Mouse (Mus musculus): ENCODE results near the gene Gm13212. TPM values are rescaled to one million over a fixed set of nuclear protein-coding genes. Genes with fewer than 3 reads are reported as not detected.
"Not testable (repeated sequence)": the region's sequence is repeated elsewhere in the genome, so short reads cannot be mapped to it uniquely, and the experiment has no call there.

Gene Gm13212
- polyA plus RNA-seq, 1 experiment from 2014 or later: 1.2 TPM

DNA sequence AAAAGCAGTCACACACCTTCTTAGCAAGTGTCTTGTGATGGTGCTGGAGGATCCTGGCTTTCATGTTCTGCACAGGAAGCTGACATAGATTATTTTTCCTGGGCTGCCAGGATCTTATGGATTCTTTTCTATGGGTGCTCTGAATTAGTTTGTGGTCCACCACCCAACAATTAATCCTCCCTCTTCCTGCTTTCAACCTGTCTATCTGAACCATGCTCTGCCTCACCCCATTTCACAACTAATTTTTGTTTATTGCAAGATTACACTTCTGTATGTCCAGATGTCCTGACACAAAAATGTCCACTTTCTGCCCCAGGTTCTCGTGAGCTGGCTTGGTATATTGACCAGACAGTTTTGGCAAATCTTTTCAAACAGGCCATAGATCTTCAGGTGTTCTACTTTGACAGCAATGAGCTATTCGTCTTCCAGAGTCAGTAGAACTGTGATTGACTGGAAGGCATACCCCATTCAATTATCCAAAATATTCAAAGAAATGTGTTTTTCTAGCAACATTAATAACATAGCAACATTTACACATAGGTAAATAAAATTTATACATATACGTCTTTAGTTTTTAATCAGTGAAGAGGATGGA lies 25.4 kb upstream of the Gm13212 start:
- Histone ChIP-seq H3K27ac (ENCODE audit: low read depth) (no peak overlapping the region), H3K4me1 (ENCODE audit: insufficient read depth) (no peaks in the 10 kb centered on the region), H3K9me3 (ENCODE audit: low read length) (peaks cover 2% of the 10 kb centered on the region; the same call in 1 of the 2 replicates), H3K27me3 (ENCODE audit: insufficient read depth, low read length) (no peaks in the 10 kb centered on the region), H3K36me3 (replicated peaks; ENCODE audit: insufficient read depth, low read length) (no peaks in the 10 kb centered on the region), H3K4me3 (ENCODE audit: low read depth, low read length) (no peak overlapping the region), H3K9ac (replicated peaks) (no peak overlapping the region), H3K4me2 (ENCODE audit: low read depth, low read length) (no peak overlapping the region)
- WGBS (ENCODE audit: insufficient replicate concordance): 35% methylated on average over 3 of the region's 3 CpGs
- DNase-seq (no peak), ATAC-seq (no peak)
- TF ChIP-seq CTCF (IDR thresholded peaks at IDR 0.05; ENCODE audit: low read depth) (no peak), EP300 (IDR thresholded peaks at IDR 0.05; ENCODE audit: low read depth) (no peak)

DNA sequence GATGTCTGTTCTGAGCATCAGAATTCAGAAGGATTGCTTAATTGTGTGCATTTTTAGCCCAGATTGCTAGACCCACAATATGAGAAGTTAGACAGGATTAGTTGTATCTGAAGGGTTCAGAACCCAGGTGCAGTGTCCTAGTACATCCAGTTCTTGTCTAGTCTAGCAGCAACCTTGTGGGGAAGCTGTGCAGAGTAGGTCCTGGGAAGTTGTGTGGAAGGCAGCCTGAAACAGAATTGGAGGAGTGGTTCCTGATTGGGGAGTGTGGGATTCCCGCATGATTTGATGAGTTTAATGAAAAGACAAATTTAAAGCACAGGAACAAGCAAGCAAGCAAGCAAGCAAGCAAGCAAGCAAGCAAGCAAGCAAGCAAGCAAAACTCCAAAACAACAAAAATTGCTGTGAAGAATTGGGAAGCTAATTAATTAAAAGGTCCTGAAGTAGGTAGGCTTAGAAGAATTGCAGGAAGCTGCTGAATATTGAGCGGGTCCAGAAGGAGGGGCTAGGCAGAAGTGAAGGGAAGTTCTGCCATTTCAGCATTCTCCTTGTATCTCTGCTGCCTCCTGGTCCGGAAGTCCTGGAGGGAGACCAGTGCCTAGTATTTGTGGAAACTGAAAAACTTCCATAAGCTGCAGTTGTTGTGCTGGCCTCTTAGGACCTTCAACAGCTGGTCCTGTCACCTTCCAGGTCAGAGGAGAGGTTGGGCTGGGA lies 20.7 kb upstream of the Gm13212 start:
- Histone ChIP-seq H3K9me3 (ENCODE audit: low read length) (peaks cover 5% of the 10 kb centered on the region; the same call in 1 of the 2 replicates), H3K9ac (replicated peaks) (no peak overlapping the region), H3K4me3 (ENCODE audit: low read depth, low read length) (no peak overlapping the region), H3K27me3 (ENCODE audit: insufficient read depth, low read length) (no peaks in the 10 kb centered on the region), H3K4me2 (ENCODE audit: low read depth, low read length) (no peak overlapping the region), H3K36me3 (replicated peaks; ENCODE audit: insufficient read depth, low read length) (no peaks in the 10 kb centered on the region), H3K4me1 (ENCODE audit: insufficient read depth) (no peaks in the 10 kb centered on the region), H3K27ac (ENCODE audit: low read depth) (no peak overlapping the region)
- TF ChIP-seq CTCF (IDR thresholded peaks at IDR 0.05; ENCODE audit: low read depth) (no peak), EP300 (IDR thresholded peaks at IDR 0.05; ENCODE audit: low read depth) (no peak)
- no peak for DNase-seq
- no peak for ATAC-seq
- 57% methylated on average over 3 of the region's 3 CpGs for WGBS (ENCODE audit: insufficient replicate concordance)

DNA sequence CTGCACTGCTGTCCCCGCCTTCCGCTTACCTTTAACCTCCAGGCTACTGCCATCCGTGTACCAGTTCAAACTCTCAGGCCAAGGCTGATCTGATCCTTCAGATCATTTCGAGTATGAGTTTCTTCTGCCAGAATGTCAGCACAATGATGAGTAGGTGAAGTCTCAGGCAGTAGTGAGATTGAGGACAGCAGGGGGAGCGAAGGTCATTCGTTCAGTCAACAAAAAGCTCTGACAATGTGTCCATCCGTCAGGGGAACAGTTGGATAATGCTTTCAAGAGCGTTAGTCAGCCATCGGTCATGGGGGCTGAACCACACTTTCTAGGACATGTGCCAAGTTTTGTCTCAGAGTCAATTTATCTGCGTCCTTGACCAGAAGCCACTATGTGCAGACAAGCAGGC lies 14.5 kb upstream of the Gm13212 start:
- ATAC-seq; H3K27me3 ChIP-seq (ENCODE audit: insufficient read depth, low read length); H3K4me2 ChIP-seq (ENCODE audit: low read depth, low read length); H3K9ac ChIP-seq (replicated peaks); H3K4me3 ChIP-seq (ENCODE audit: low read depth, low read length); H3K36me3 ChIP-seq (replicated peaks; ENCODE audit: insufficient read depth, low read length); DNase-seq; H3K9me3 ChIP-seq (ENCODE audit: low read length); H3K4me1 ChIP-seq (ENCODE audit: insufficient read depth); H3K27ac ChIP-seq (ENCODE audit: low read depth): not testable (repeated sequence)
- 78% methylated on average over 5 of the region's 10 CpGs for WGBS (ENCODE audit: insufficient replicate concordance)

DNA sequence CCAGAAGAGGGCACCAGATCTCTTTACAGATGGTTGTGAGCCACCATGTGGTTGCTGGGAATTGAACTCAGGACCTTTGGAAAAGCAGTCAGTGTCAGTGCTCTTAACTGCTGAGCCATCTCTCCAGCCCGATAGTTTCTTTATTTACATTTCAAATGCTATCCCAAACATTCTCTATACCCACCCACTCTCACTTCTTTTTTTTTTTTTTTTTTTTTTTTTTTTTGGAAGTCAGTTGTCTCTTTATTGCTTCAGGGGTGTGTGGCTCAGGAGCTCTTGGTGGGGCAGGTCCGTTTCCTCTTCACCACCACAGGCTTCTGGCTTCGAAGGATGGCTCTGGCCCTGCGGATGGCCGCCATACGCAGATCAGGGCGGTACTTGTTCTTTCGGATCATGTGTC lies 8.3 kb upstream of the Gm13212 start:
- not testable (repeated sequence) for ATAC-seq; DNase-seq; H3K9me3 ChIP-seq (ENCODE audit: low read length); H3K4me1 ChIP-seq (ENCODE audit: insufficient read depth); H3K4me3 ChIP-seq (ENCODE audit: low read depth, low read length); H3K27ac ChIP-seq (ENCODE audit: low read depth); H3K36me3 ChIP-seq (replicated peaks; ENCODE audit: insufficient read depth, low read length); H3K27me3 ChIP-seq (ENCODE audit: insufficient read depth, low read length); H3K4me2 ChIP-seq (ENCODE audit: low read depth, low read length); H3K9ac ChIP-seq (replicated peaks)
- 78% methylated on average over 8 of the region's 8 CpGs for WGBS (ENCODE audit: insufficient replicate concordance)

DNA sequence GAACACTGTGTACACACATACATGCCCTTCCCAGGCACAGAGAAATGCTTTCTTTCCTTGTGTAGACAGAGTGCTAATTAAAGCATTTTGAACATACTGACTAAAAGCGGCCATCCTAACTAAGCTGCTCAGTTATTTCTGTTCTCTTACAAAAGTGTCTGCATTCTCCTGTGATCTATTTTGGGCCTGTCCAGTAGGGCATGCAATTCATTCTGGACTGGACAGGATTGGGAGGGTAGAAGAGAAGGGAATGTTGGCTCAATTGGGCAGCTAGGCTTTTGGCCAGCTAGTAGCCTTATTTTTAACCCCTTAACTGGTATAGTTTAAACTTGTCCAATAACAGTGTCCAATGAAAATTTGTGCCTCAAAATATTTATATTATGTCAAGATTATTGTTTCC lies 4.6 kb upstream of the Gm13212 start:
- not testable (repeated sequence) for H3K4me2 ChIP-seq (ENCODE audit: low read depth, low read length); H3K4me1 ChIP-seq (ENCODE audit: insufficient read depth); H3K36me3 ChIP-seq (replicated peaks; ENCODE audit: insufficient read depth, low read length); H3K27ac ChIP-seq (ENCODE audit: low read depth); H3K27me3 ChIP-seq (ENCODE audit: insufficient read depth, low read length); ATAC-seq; H3K9me3 ChIP-seq (ENCODE audit: low read length); H3K4me3 ChIP-seq (ENCODE audit: low read depth, low read length); H3K9ac ChIP-seq (replicated peaks); DNase-seq
- WGBS (ENCODE audit: insufficient replicate concordance): 80% methylated on average over 1 of the region's 1 CpGs

DNA sequence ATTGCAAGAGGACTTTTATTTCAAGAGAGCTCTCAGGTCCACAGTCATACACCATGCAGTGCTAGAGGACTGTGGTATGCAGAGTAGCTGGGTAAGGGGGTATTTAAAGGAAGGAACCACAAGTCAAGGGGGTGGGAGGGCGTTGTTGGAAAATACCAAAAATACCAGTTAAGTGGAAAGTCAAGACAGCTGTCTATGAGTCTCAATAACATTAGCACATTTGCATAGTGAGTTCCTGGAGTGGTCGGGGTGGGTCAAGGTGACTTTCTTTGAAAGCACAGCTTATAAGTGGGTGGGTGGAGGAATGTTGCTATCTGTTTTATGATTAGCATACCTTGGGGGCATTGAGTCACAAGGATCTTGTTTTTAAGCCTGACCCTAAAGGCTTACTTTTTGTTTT lies 1.1 kb downstream of the Gm13212 start:
- not testable (repeated sequence) for DNase-seq; H3K27ac ChIP-seq (ENCODE audit: low read depth); H3K9me3 ChIP-seq (ENCODE audit: low read length); H3K27me3 ChIP-seq (ENCODE audit: insufficient read depth, low read length); H3K4me1 ChIP-seq (ENCODE audit: insufficient read depth); H3K36me3 ChIP-seq (replicated peaks; ENCODE audit: insufficient read depth, low read length); H3K4me3 ChIP-seq (ENCODE audit: low read depth, low read length); H3K9ac ChIP-seq (replicated peaks)
- H3K4me2 ChIP-seq (ENCODE audit: low read depth, low read length): peak overlapping the region; percentile 38; the same call in 1 of the 2 replicates
- WGBS (ENCODE audit: insufficient replicate concordance): 75% methylated on average over 2 of the region's 2 CpGs
- ATAC-seq: peak; percentile 33; the same call in 1 of the 2 replicates

DNA sequence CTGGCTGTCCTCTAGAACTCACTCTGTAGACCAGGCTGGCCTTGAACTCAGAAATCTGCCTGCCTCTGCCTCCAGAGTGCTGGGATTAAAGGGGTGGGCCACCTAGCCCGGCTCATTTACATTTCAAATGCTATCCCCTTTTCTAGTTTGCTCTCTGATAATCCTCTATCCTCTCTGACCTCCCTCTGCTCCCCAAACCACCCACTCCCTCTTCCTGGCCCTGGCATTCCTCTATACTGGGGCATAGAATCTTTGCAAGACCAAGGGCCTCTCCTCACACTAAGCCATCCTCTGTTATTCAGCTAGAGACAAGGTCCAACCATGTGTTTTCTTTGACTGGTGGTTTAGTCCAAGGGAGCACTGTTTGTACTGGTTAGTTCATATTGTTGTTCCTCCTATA lies 9.2 kb downstream of the Gm13212 start:
- WGBS (ENCODE audit: insufficient replicate concordance): 59% methylated on average over 1 of the region's 1 CpGs
- not testable (repeated sequence) for ATAC-seq

DNA sequence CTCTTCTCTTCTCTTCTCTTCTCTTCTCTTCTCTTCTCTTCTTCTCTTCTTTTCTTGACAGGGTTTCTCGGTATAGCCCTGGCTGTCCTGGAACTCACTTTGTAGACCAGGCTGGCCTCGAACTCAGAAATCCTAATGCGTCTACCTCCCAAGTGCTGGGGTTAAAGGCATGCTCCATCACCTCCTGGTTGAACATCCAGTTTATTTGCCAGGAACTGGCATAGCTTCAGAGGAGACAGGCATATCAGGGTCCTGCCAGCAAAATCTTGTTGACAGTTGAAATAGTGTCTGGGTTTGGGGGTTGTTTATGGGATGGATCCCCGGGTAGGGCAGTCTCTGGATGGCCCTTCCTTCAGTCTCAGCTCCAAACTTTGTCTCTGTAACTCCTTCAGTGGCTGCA lies 9.8 kb downstream of the Gm13212 start:
- DNase-seq; H3K4me3 ChIP-seq (ENCODE audit: low read depth, low read length); H3K27ac ChIP-seq (ENCODE audit: low read depth); H3K9me3 ChIP-seq (ENCODE audit: low read length); ATAC-seq; H3K36me3 ChIP-seq (replicated peaks; ENCODE audit: insufficient read depth, low read length); H3K9ac ChIP-seq (replicated peaks); H3K4me2 ChIP-seq (ENCODE audit: low read depth, low read length); H3K27me3 ChIP-seq (ENCODE audit: insufficient read depth, low read length); H3K4me1 ChIP-seq (ENCODE audit: insufficient read depth): not testable (repeated sequence)
- 82% methylated on average over 3 of the region's 4 CpGs for WGBS (ENCODE audit: insufficient replicate concordance)

More for the DNA sequence above, 9.2 kb downstream of the Gm13212 start:
- not testable (repeated sequence) for H3K27me3 ChIP-seq (ENCODE audit: insufficient read depth, low read length); H3K4me2 ChIP-seq (ENCODE audit: low read depth, low read length); H3K4me3 ChIP-seq (ENCODE audit: low read depth, low read length); H3K27ac ChIP-seq (ENCODE audit: low read depth); H3K9ac ChIP-seq (replicated peaks); DNase-seq; H3K9me3 ChIP-seq (ENCODE audit: low read length); H3K4me1 ChIP-seq (ENCODE audit: insufficient read depth); H3K36me3 ChIP-seq (replicated peaks; ENCODE audit: insufficient read depth, low read length)

DNA sequence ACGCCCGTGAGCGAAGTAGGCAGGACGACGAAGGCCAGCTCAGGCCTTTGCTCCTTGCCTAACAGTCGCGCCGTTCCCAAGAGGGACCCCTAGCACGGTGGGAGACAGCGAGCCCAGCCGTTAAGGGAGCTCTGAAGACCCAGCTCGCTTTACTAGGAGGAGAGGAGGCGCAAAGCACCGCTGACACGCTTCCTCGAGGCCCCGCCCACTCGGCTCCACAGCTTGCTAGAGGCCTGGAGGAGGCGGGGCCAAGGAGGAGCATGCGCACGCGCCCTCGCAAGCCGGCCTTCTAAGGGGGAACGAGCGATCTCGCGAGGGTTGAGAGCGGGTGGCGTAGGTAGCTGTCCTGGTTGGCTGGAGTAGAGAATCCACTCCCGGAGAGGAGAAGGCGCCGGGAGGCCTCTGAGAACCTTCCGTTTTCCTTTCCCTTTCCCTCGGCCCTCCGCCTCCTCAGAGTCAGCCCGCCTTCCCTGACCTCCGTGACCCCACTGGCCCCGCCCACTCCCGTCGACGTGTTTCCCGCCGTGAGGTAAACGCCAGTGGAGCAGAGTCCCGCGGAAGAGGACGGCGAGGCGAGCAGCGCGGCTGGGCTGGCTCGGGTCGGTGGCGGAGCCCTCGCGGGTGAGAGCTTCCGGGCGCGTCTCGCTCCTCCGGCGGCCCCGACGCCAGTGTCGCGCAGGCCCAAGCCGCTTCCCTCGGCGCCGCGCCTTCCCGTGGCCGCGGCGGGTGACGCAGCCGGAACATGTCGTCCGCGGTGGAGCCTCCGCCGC lies 55.6 kb downstream of the Gm13212 start:
- DNase-seq: peak; percentile 13
- not testable (repeated sequence) for H3K4me2 ChIP-seq (ENCODE audit: low read depth, low read length); H3K27me3 ChIP-seq (ENCODE audit: insufficient read depth, low read length); H3K4me3 ChIP-seq (ENCODE audit: low read depth, low read length); H3K27ac ChIP-seq (ENCODE audit: low read depth); H3K4me1 ChIP-seq (ENCODE audit: insufficient read depth); H3K36me3 ChIP-seq (replicated peaks; ENCODE audit: insufficient read depth, low read length); ATAC-seq; H3K9me3 ChIP-seq (ENCODE audit: low read length); H3K9ac ChIP-seq (replicated peaks)
- WGBS (ENCODE audit: insufficient replicate concordance): 27% methylated on average over 56 of the region's 83 CpGs
